Mouse (Mus musculus): ENCODE data around the gene Hes2. TPM values are rescaled to one million over a fixed set of nuclear protein-coding genes. Genes with fewer than 3 reads are reported as not detected.
A peak's percentile ranks its signal among the peaks of the same experiment; 100 is the strongest.

Hes2 gene
- polyA plus RNA-seq, 1 experiment = 6.2 TPM

DNA sequence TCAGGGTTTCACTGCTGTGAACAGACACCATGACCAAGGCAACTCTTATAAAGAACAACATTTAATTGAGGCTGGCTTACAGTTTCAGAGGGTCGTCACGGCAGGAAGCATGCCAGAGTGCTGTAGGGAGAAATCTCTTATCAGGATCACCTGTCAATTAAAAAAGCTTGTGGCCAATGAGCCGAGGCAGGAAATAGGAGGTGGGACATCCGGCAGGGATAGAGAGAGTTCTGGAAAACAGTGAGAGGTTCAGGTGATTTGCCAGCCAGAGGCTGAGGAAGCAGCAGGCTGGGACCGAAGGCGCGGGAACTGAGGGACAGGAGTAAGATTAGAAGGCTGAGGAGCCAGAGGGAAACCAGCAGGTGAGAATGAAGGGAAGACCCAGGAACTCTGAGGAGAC, 10.4 kb downstream of the Hes2 start:
- Histone ChIP-seq H3K4me3 (replicated peaks; ENCODE audit: extremely low read depth, low read depth, low read length) (no peak overlapping the region), H3K4me1 (ENCODE audit: control insufficient read depth, insufficient read depth, low read length) (no peaks in the 10 kb centered on the region)
- TF ChIP-seq CTCF (IDR thresholded peaks at IDR 0.05; ENCODE audit: insufficient read depth, low read length) (no peak), POLR2A (IDR thresholded peaks at IDR 0.05; ENCODE audit: borderline replicate concordance, extremely low read depth, low read depth, low read length) (no peak)
- DNase-seq = no peak
- WGBS = 70% methylated on average over 7 of the region's 7 CpGs

DNA sequence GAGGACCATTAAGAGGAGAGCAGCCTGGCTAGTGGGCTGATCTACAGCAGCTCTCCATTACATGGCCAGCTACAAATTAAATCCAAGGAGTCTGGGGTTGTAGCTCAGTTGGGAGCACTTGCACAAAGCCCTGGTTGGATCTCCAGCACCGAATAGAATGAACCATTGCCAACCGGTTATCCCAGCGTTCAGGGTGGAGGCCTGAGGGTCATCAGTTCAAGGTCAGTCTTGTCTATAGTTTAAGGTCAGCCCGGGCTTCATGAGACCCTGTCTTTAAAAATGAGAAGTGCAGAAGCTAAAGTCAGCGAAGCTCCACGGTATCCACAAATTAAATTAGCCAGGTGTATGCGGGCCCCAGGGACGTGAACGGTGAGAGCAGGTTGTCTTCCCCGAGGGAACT, 11.6 kb downstream of the Hes2 start:
- WGBS = 76% methylated on average over 10 of the region's 10 CpGs

DNA sequence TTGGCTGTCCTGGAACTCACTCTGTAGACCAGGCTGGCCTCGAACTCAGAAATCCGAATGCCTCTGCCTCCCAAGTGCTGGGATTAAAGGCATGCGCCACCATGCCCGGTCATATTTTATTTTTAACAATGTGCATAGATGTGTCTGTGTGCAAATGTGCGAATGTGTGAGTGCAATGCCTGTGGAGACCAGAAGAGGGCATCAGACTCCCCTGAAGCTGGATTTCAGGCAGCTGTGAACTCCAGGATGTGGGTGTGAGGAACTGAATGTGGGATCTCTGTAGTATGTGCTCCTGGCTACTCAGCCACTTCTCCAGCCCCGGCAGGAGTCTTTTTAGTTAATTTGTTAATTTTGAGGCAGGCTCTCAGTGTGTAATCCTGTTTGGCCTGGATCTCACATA, 12.9 kb downstream of the Hes2 start:
- WGBS = 77% methylated on average over 6 of the region's 6 CpGs
- no peaks in the 10 kb centered on the region; the same call in 1 of the 2 replicates for H3K4me1 ChIP-seq (ENCODE audit: control insufficient read depth, insufficient read depth, low read length)
- no peak overlapping the region for H3K4me3 ChIP-seq (replicated peaks; ENCODE audit: extremely low read depth, low read depth, low read length)
- TF ChIP-seq CTCF (IDR thresholded peaks at IDR 0.05; ENCODE audit: insufficient read depth, low read length) (0 out of 2 replicates have a peak, but pooled peaks have one; percentile 10), POLR2A (IDR thresholded peaks at IDR 0.05; ENCODE audit: borderline replicate concordance, extremely low read depth, low read depth, low read length) (no peak)
- no peak for DNase-seq

More for the DNA sequence above, 11.6 kb downstream of the Hes2 start:
- no peak for TF ChIP-seq POLR2A (IDR thresholded peaks at IDR 0.05; ENCODE audit: borderline replicate concordance, extremely low read depth, low read depth, low read length)
- TF ChIP-seq CTCF (IDR thresholded peaks at IDR 0.05; ENCODE audit: insufficient read depth, low read length) = no peak
- no peak for DNase-seq
- Histone ChIP-seq H3K4me3 (replicated peaks; ENCODE audit: extremely low read depth, low read depth, low read length) (no peak overlapping the region), H3K4me1 (ENCODE audit: control insufficient read depth, insufficient read depth, low read length) (no peaks in the 10 kb centered on the region)

DNA sequence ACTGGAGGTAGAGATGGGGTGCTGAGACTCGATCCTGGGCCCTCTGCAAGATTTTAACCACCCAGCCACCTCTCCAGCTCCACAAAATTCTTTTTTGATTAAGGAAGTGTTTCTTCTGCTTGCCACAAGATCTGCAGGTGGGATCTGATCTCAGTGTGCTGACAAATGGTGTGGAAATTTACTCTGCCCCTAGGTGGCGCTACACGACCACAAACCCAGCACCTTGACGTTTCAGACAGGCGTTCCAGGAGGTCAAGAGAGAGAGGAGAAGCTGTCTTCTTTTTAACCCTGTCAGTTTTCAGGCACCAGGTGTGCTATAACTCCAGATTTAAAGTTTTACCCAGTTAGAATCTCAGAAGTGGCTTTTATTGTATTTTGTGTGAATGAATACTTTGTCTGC, 14.4 kb downstream of the Hes2 start:
- no peak for TF ChIP-seq POLR2A (IDR thresholded peaks at IDR 0.05; ENCODE audit: borderline replicate concordance, extremely low read depth, low read depth, low read length)
- peak; percentile 99 for TF ChIP-seq CTCF (IDR thresholded peaks at IDR 0.05; ENCODE audit: insufficient read depth, low read length)
- DNase-seq = peak; percentile 79
- H3K4me1 ChIP-seq (ENCODE audit: control insufficient read depth, insufficient read depth, low read length) = no peaks in the 10 kb centered on the region; the same call in 1 of the 2 replicates
- 5% methylated on average over 5 of the region's 5 CpGs for WGBS
- H3K4me3 ChIP-seq (replicated peaks; ENCODE audit: extremely low read depth, low read depth, low read length) = no peak overlapping the region

DNA sequence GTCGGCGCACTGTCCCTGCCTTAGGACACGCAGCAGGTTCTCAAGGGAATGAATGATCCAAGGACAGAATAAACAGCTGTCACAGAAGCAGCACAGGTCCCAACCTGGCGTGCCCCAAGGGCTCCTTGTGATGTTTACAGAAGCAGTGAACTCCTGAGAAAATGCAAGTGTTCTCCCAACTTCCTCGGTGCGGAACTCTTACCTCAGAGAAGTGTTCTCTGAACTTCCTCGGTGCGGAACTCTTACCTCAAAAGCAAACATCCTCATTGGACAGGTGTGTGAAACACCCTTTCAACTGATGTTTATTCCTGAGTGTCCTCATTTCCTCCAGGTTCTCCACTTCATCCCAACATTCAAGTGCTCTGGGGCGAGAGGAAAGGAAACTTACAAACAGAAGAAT, 15.3 kb downstream of the Hes2 start:
- no peaks in the 10 kb centered on the region; the same call in 1 of the 2 replicates for H3K4me1 ChIP-seq (ENCODE audit: control insufficient read depth, insufficient read depth, low read length)
- WGBS = 67% methylated on average over 9 of the region's 9 CpGs
- TF ChIP-seq CTCF (IDR thresholded peaks at IDR 0.05; ENCODE audit: insufficient read depth, low read length) (no peak), POLR2A (IDR thresholded peaks at IDR 0.05; ENCODE audit: borderline replicate concordance, extremely low read depth, low read depth, low read length) (no peak)
- DNase-seq = no peak
- H3K4me3 ChIP-seq (replicated peaks; ENCODE audit: extremely low read depth, low read depth, low read length) = no peak overlapping the region

DNA sequence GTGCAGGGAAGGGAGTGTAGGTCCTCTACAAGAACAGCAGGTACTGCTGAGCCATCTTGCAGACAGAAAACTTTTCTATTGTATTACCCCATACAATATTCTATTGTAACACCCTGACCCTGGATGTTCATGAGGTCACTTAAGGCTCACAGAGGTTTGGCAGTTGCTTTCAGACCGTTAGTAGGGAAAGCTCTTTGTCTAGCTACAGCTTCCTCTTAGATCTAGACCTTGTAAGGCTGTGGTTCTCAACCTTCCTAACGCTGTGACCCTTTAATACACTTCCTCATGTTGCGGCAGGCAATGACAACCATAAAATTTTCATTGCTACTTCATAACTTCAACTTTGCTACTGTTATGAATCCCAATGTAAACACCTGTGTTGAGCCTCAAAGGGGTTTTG, 18.0 kb downstream of the Hes2 start:
- no peak for TF ChIP-seq POLR2A (IDR thresholded peaks at IDR 0.05; ENCODE audit: borderline replicate concordance, extremely low read depth, low read depth, low read length)
- TF ChIP-seq CTCF (IDR thresholded peaks at IDR 0.05; ENCODE audit: insufficient read depth, low read length) = no peak
- WGBS = 59% methylated on average over 3 of the region's 3 CpGs
- Histone ChIP-seq H3K4me3 (replicated peaks; ENCODE audit: extremely low read depth, low read depth, low read length) (no peak overlapping the region), H3K4me1 (ENCODE audit: control insufficient read depth, insufficient read depth, low read length) (no peaks in the 10 kb centered on the region; the same call in 1 of the 2 replicates)
- no peak for DNase-seq

DNA sequence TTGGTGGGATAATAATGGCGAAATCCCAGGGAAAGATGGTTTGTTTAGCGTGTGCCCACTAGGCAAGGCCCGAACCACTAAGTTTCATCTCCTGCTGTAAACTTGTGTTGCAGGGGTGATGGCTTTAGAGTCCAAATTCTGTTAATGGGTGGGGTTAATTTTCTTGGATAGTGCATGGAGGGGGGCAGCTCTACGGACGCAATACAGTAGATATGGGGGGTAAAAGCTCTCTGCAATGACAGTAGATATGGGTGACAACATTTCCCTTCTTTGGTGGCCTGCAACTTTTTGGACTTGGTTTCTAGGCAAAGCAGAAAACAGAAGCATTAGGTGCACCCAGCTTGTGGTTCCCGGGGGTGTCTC, 18.5 kb downstream of the Hes2 start:
- WGBS = 53% methylated on average over 6 of the region's 6 CpGs
- DNase-seq = no peak
- TF ChIP-seq POLR2A (IDR thresholded peaks at IDR 0.05; ENCODE audit: borderline replicate concordance, extremely low read depth, low read depth, low read length) (no peak), CTCF (IDR thresholded peaks at IDR 0.05; ENCODE audit: insufficient read depth, low read length) (no peak)
- Histone ChIP-seq H3K4me1 (ENCODE audit: control insufficient read depth, insufficient read depth, low read length) (no peaks in the 10 kb centered on the region; the same call in 1 of the 2 replicates), H3K4me3 (replicated peaks; ENCODE audit: extremely low read depth, low read depth, low read length) (peak overlapping the region; percentile 73)

DNA sequence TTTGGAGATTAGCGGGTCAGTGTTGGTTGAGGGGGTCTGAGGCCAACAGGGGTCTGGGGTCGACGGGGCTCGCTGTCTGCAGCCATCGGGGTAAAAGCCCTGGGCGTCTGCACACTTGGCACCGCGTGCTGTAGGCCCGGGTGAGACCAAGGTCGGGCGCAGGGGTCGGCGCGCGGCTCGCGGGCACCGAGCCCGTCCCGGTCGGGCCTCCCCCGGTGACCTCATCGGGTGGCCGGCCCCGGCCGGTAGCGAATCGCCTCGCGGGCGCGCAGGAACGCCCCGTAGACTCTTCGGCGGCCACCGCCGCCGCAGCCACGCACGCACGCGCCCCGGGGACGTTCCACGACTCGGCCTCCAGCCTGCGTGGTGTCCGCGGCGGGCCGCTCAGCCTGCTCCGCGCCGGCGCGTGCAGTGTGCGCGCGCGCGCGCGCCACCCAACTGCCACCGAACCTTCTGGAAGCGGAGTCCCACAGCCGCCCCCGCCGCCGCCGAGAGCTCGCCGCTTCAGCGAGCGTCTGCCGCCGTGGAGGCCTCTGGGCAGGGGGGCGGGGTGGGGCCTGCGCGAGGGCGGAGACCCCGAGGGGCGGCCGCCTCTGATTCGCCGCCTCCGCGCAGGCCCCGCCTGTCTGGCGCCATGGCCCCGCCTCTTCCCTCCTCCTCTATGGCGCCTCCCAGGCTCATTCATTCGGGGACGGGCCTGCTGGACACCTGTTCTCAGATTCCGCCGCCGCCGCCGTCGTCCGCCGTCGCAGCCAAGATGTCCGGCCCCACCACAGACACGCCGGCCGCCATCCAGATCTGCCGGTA, 19.1 kb downstream of the Hes2 start, which contains the start of gene Acot7:
Gene Acot7 (plus strand): TSS at position 598 of the 807 bp plus-strand sequence.
- Histone ChIP-seq H3K4me3 (replicated peaks; ENCODE audit: extremely low read depth, low read depth, low read length) (peak within 1 kb of the TSS; percentile 73), H3K4me1 (ENCODE audit: control insufficient read depth, insufficient read depth, low read length) (no peaks in the 10 kb centered on the region; the same call in 1 of the 2 replicates)
- no peak for TF ChIP-seq CTCF (IDR thresholded peaks at IDR 0.05; ENCODE audit: insufficient read depth, low read length)
- TF ChIP-seq POLR2A (IDR thresholded peaks at IDR 0.05; ENCODE audit: borderline replicate concordance, extremely low read depth, low read depth, low read length) = 0 out of 2 replicates have a peak, but pooled peaks have one; percentile 41
- peak; percentile 87 for DNase-seq
- under 1% methylated on average over 103 of the region's 108 CpGs for WGBS

DNA sequence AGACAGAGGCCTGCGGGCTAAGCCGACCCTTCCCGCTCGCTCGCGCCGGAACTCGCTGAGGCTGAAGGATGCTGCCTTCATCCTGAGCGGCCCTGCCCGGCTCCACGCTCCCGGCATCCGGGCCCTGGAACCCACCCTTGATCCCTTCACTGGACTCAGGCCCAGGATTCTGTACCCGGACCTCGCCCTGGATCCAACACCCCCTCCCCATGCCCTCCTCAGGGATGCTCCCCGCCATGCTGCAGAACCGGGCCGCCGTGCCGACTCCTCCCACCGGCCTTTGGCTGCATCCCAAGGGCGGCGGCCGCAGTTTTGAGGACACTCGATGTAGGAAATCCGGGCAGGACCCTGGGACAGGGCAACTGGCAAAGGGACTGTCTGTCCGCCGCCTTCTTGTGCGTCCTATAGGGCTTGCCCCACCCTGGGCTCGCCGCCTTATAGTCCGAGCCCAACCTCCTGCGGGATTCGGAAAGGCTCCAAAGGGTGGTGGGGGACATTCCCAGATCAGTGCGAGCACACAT, 19.7 kb downstream of the Hes2 start:
- DNase-seq = peak; percentile 70
- under 1% methylated on average over 35 of the region's 35 CpGs for WGBS

More for the DNA sequence above, 19.7 kb downstream of the Hes2 start:
- H3K4me3 ChIP-seq (replicated peaks; ENCODE audit: extremely low read depth, low read depth, low read length) = peak overlapping the region; percentile 61
- H3K4me1 ChIP-seq (ENCODE audit: control insufficient read depth, insufficient read depth, low read length) = no peaks in the 10 kb centered on the region; the same call in 1 of the 2 replicates
- TF ChIP-seq CTCF (IDR thresholded peaks at IDR 0.05; ENCODE audit: insufficient read depth, low read length) (no peak), POLR2A (IDR thresholded peaks at IDR 0.05; ENCODE audit: borderline replicate concordance, extremely low read depth, low read depth, low read length) (no peak)

Measured in lung, adult 2 months (tissue).